Mouse (Mus musculus) gastrocnemius, postnatal 4 days (tissue): ENCODE data around the gene Ptpre. TPM values are rescaled to one million over a fixed set of nuclear protein-coding genes. Genes with fewer than 3 reads are reported as not detected.

Experiments used
- DNase-seq, 2 experiments: peaks; one replicate each; pipeline ENCODE4 v3.0.0; 2021 to 2022; ENCODE audit warnings: low spot score in 2 of 2, mixed read lengths in 2 of 2
- microRNA-seq: library from miRNA; unstranded; fragments of <30 nt; microRNA quantifications from one replicate; pipeline ENCODE4 v1.2.0, GENCODE M21; 2021
- total RNA-seq, 2 experiments: library from RNA; stranded (reverse); gene quantifications; 2 replicates each; pipeline ENCODE4 v1.2.3; 2021

The Ptpre gene
- total RNA-seq, 2 experiments from 2014 or later: 9.2 to 10.3 TPM

DNA sequence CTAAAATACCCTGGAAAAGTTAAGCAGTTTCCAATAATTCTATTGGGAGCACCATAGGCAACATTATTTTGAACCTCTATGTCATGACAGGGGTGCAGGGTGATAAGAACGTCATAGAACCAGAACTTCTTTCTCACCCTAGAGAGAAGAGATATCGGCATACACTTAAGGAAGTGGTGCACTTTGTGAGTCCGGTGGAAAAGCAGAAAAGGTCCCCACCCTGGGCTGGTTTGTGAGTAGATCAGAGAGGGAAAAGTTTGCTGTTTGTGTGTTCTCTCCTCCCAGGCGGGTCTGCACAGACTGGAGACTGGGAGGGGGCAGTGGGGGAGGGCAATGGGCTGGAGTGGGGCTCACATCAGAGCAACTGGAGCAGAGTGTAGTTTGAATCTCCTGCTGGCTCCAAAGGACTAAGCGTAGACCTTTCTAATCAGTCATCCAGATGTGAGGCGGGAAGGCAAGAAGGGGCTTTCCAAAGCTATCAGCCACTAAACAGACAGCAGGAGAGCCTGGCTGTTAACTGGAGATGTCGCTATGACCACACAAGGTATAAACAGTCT, 184.2 kb downstream of the Ptpre start:
- DNase-seq: no peak

DNA sequence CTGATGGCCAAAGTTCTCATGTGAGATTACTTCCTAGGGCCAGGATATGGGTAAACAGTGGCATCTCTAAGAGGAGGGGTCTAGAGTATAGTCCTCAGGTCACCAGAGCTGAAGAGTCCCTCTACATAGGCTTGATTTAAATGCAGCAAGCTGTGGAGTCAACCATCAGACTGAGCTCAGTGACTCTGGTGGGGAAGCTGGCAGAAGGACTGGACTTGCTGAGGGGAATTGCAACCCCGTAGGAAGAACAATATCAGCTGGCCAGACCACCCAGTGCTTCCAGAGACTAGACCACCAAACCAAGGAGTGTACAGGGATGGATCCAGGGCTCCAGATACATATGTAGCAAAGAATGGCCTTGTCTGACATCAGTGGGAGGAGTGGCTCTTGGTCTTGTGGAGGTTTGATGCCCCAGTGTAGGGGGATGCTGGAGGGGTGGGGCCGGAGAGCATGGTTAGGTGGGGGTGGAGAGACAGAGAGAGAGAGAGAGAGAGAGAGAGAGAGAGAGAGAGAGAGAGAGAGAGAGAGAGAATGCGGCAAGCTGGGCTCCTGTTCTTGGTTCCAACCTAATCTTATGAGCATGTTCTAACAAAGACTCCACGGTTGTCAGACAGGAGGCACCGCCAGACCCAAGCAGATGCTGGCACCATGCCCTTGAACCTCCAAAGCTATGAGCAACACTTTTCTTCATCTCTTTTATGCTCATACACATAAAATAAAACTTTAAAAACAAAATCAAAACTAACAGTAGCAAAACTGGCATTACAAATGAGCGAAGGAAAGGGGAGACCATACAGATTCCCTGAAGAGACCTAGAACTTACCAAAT, 184.9 kb downstream of the Ptpre start:
- DNase-seq: no peak

DNA sequence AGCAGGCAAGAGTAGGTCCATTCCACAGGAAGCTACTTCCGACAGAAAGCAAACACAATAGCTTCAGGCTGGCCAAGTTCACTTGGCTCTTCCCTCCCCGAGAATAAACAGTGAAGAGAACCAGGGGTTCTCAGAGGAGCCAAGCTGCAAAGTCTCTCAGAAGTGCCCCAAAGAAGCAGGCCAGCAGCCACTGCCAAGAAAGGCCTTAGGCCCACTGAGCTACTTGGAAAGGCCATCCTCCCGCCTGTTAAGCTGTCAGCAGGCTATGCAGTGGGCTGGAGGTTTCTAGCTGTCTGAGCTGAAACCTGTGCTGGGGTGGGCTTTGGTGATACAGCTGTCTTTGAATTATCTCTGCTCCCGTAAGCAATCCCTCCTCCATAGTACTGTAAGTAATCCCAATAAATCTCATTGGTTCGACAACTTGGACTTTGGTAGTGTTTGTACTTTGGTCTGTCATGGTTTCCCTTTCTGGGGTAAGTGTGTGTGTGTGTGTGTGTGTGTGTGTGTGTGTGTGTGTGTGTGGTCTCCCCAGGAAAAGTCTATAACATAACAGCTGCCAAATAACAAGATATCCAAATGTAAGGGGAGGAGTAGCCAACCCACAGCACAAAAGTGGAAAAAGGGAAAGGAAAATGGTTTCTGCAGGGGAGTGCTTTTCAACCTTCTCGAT, 186.5 kb downstream of the Ptpre start:
- DNase-seq: no peak

DNA sequence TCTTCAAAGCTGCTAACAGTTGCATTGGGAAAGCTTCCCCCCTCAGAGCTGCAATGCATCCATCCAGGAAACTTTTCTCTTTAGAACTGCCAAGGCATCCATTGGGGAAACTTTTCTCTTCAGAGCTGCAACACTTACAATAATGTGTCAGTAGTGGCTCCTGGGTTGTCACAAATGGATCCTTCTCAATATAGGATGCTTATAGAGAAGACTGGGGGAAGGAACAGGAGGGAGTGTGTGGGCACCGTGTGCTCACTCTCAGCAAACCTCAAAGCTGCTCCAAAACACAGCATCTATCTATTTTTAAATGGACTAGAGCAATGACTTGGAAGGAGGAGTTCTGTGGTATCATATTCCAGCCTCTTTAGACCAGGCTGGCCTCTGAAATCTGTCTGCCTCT, 189.4 kb downstream of the Ptpre start:
- DNase-seq: no peak

DNA sequence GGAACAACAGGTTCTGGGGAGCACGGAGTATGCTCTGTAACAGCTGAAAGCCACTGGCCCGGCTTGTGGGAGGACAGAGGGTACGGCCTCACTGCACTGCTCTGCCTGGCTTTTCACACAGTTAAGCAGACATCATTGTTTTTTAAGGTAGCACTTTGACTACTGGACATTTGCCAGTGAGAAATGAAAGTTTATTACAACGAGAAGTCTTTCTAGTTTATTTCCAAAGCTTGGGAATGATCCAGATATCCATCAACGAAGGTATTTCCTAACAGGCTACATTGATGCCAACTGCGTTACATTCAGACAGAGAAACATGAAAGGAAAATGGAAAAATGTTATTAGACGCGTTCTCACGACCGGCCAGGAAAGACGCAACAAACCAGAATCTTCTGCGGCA, 190.8 kb downstream of the Ptpre start:
- no peak for DNase-seq

DNA sequence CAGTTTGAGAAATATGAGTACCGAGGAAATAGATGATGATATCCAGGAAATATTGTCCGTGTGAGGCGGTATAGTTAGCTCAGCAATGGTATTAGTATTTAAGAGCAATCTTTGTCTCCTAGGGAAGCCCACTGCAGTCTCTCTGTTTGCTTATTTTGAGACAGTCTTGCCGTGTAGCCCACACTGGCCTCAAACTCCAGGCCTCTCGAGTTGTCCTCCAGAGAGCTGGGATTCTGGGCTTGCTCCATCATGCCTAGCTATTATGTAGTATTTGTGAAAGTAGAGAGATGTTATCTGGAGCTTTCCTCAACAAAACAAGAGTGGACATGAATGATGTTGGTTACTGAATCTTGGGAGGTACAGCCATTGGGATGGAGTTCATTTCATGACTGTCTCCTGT, 197.1 kb downstream of the Ptpre start:
- no peak for DNase-seq

DNA sequence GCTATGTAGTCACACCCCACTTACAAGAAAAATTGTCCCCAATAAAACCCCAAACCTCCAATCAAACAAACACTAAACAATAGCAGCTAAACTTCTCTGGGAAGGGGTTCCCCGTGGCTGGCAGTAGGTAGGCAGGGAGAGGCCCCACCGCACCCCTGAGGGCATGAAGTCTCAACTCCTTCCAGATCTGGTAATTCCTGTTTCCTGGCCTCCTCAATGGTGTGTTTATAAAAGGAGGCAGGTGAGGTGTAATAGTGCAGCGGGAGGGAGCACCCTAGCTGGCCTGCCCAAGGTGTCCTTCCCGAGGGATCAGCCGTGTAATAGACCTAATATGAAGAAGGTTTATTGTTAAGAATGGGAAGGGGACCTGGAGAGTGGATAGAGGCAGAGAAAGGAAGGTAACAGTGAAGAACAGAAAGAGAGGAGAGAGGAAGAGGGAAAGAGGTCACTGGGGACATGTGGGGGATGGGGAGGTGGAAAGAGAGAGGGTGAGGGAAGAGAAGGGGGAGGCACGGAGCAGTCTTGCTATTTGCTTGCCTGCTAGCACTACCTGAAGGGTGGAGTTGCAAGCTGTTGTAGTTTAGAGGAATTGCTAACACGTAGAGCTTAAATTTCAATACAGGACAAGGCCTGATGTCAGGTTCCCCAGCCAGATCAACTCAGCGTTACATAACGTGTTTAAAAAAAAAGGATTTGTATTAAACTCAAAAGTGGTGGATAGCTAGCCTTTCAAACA, 197.8 kb downstream of the Ptpre start:
- DNase-seq: no peak

Small RNAs within 50 kb of the gene (microRNA-seq; reads per million reads assigned to microRNA genes)
- not detected for gene Mir1962

Other genes with a start within 250 kb of the Ptpre start
- gene Foxi2, start 127.2 kb upstream of the Ptpre start, total RNA-seq: not detected
- gene Clrn3, start 8.8 kb upstream of the Ptpre start, total RNA-seq: not detected
- gene Mki67, start 178.9 kb downstream of the Ptpre start, total RNA-seq: 10 to 100 TPM; 61.5 to 67.8 TPM